Mouse (Mus musculus) spleen, adult 2 months (tissue): ENCODE data around the gene Tkt. TPM values are rescaled to one million over a fixed set of nuclear protein-coding genes. Genes with fewer than 3 reads are reported as not detected.

Source experiments
- DNase-seq, 2 experiments: peaks; one replicate each; pipeline versions ENCODE4 v3.0.0 to v3.0.0-alpha.2; 2012 to 2021; ENCODE audit warnings: low spot score in 2 of 2, low read depth in 1 of 2
- H3K27ac ChIP-seq: fragments of 200-500 bp; 2 replicates; pipeline ENCODE4 v1.5.1; 2012; ENCODE audit warnings: low read length, inconsistent platforms; ENCODE audit not compliant: insufficient read depth
- H3K27me3 ChIP-seq: fragments of 200-500 bp; 2 replicates; pipeline ENCODE4 v1.6.1; 2012; ENCODE audit warnings: mild to moderate bottlenecking, moderate library complexity, low read length, inconsistent platforms; ENCODE audit not compliant: control insufficient read depth, insufficient read depth
- H3K36me3 ChIP-seq: fragments of 200-500 bp; 2 replicates; pipeline ENCODE4 v1.6.1; 2012; ENCODE audit warnings: mild to moderate bottlenecking, low read length, inconsistent platforms; ENCODE audit not compliant: control insufficient read depth, insufficient read depth
- H3K4me1 ChIP-seq: fragments of 200-500 bp; 2 replicates; pipeline ENCODE4 v1.6.1; 2011; ENCODE audit warnings: inconsistent platforms; ENCODE audit not compliant: control insufficient read depth, insufficient read depth, insufficient read length
- H3K4me3 ChIP-seq: fragments of 200-500 bp; 2 replicates; pipeline ENCODE4 v1.5.1; 2011; ENCODE audit warnings: mild to moderate bottlenecking, inconsistent platforms; ENCODE audit not compliant: insufficient read depth, insufficient read length; ENCODE audit errors: extremely low read depth
- CTCF ChIP-seq: fragments of 200-500 bp; IDR thresholded peaks from 2 replicates; pipeline ENCODE4 v1.5.1; 2011; ENCODE audit warnings: mild to moderate bottlenecking, inconsistent platforms; ENCODE audit not compliant: insufficient read depth, insufficient read length, insufficient replicate concordance; ENCODE audit errors: extremely low read depth
- POLR2A ChIP-seq: fragments of 200-500 bp; IDR thresholded peaks from 2 replicates; pipeline ENCODE4 v1.6.1; 2011; ENCODE audit warnings: low read depth, low read length, inconsistent platforms
- WGBS: fragments of 180-500 bp; shearing (Covaris S2); methylation state at CpG from one replicate; pipeline ENCODE4 v1.1.7; 2018; 5-methylcytosine and 5-hydroxymethylcytosine counted together
- polyA plus RNA-seq: library from polyadenylated mRNA; depleted of rRNA; stranded (reverse); fragments of >200 nt; gene quantifications from 2 replicates; pipeline ENCODE4 v1.2.3, GENCODE M21; 2012

Gene Tkt
- polyA plus RNA-seq, 1 experiment, result 149 TPM

- peaks cover 30% of the 10 kb centered on the region; the same call in 1 of the 2 replicates for H3K4me1 ChIP-seq
- peaks cover 39% of the 10 kb centered on the region for H3K36me3 ChIP-seq
- 75% methylated on average over 2 of the region's 2 CpGs for WGBS
- TF ChIP-seq CTCF (no peak), POLR2A (no peak)
- H3K27ac ChIP-seq, result peak overlapping the region; percentile 74
- H3K27me3 ChIP-seq, result no peaks in the 10 kb centered on the region
- no peak overlapping the region for H3K4me3 ChIP-seq
- no peak for DNase-seq
Observed at GRCm38 (mm10) chr14:30597142-30597541, 49.0 kb downstream of the Tkt start.

- WGBS, result 57% methylated on average over 5 of the region's 5 CpGs
- no peak for DNase-seq
- Histone ChIP-seq H3K27me3 (no peaks in the 10 kb centered on the region), H3K4me1 (peaks cover 42% of the 10 kb centered on the region), H3K27ac (peak overlapping the region; percentile 57), H3K4me3 (no peak overlapping the region), H3K36me3 (peaks cover 21% of the 10 kb centered on the region)
- TF ChIP-seq POLR2A, result no peak
- TF ChIP-seq CTCF, result no peak
Observed at GRCm38 (mm10) chr14:30606817-30607216, 58.7 kb downstream of the Tkt start.

- Histone ChIP-seq H3K36me3 (peaks cover 15% of the 10 kb centered on the region), H3K4me1 (peaks cover 51% of the 10 kb centered on the region), H3K4me3 (peak overlapping the region; percentile 6; the same call in 1 of the 2 replicates), H3K27me3 (no peaks in the 10 kb centered on the region), H3K27ac (peak overlapping the region; percentile 88)
- WGBS, result 26% methylated on average over 4 of the region's 4 CpGs
- DNase-seq, result peak; percentile 78 to 83
- TF ChIP-seq CTCF (no peak), POLR2A (no peak)
Observed at GRCm38 (mm10) chr14:30607696-30608095, 59.5 kb downstream of the Tkt start.

GRCm38 (mm10) chr14:30608176-30608575, 60.0 kb downstream of the Tkt start:
- Histone ChIP-seq H3K27me3 (no peaks in the 10 kb centered on the region), H3K27ac (peak overlapping the region; percentile 88), H3K4me3 (no peak overlapping the region; the same call in 1 of the 2 replicates), H3K4me1 (peaks cover 56% of the 10 kb centered on the region), H3K36me3 (peaks cover 14% of the 10 kb centered on the region)
- WGBS, result 51% methylated on average over 6 of the region's 6 CpGs
- DNase-seq, result peak; percentile 51 to 56
- TF ChIP-seq CTCF, result no peak
- TF ChIP-seq POLR2A, result no peak

- H3K4me1 ChIP-seq, result peaks cover 60% of the 10 kb centered on the region
- H3K4me3 ChIP-seq, result no peak overlapping the region
- 0 out of 2 replicates have a peak overlapping the region, but pooled peaks have one; percentile 88 for H3K27ac ChIP-seq
- TF ChIP-seq CTCF (no peak), POLR2A (no peak)
- no peaks in the 10 kb centered on the region for H3K27me3 ChIP-seq
- 84% methylated on average over 3 of the region's 3 CpGs for WGBS
- DNase-seq, result no peak
- H3K36me3 ChIP-seq, result peaks cover 11% of the 10 kb centered on the region
Observed at GRCm38 (mm10) chr14:30609499-30609898, 61.3 kb downstream of the Tkt start.

GRCm38 (mm10) chr14:30610304-30610703, 62.1 kb downstream of the Tkt start:
- H3K4me3 ChIP-seq, result no peak overlapping the region
- WGBS, result 90% methylated on average over 2 of the region's 2 CpGs
- no peak for DNase-seq
- H3K36me3 ChIP-seq, result peaks cover 9% of the 10 kb centered on the region
- TF ChIP-seq POLR2A, result no peak
- no peak for TF ChIP-seq CTCF
- no peaks in the 10 kb centered on the region for H3K27me3 ChIP-seq
- peaks cover 66% of the 10 kb centered on the region for H3K4me1 ChIP-seq
- H3K27ac ChIP-seq, result peak overlapping the region; percentile 39; the same call in 1 of the 2 replicates

- TF ChIP-seq CTCF (no peak), POLR2A (no peak)
- H3K27ac ChIP-seq, result 0 out of 2 replicates have a peak overlapping the region, but pooled peaks have one; percentile 1
- 82% methylated on average over 3 of the region's 3 CpGs for whole genome bisulfite sequencing
- H3K27me3 ChIP-seq, result no peaks in the 10 kb centered on the region
- DNase-seq, result no peak
- peaks cover 66% of the 10 kb centered on the region for H3K4me1 ChIP-seq
- H3K4me3 ChIP-seq, result no peak overlapping the region
- peaks cover 4% of the 10 kb centered on the region; the same call in 1 of the 2 replicates for H3K36me3 ChIP-seq
Observed at GRCm38 (mm10) chr14:30610940-30611339, 62.8 kb downstream of the Tkt start.

GRCm38 (mm10) chr14:30612523-30612922, 64.4 kb downstream of the Tkt start:
- H3K27ac ChIP-seq, result peak overlapping the region; percentile 73
- TF ChIP-seq POLR2A (no peak), CTCF (peak; percentile 98)

More at GRCm38 (mm10) chr14:30612523-30612922, 64.4 kb downstream of the Tkt start:
- Histone ChIP-seq H3K36me3 (peaks cover 3% of the 10 kb centered on the region; the same call in 1 of the 2 replicates), H3K27me3 (no peaks in the 10 kb centered on the region), H3K4me3 (no peak overlapping the region), H3K4me1 (peaks cover 55% of the 10 kb centered on the region; the same call in 1 of the 2 replicates)
- WGBS, result 14% methylated on average over 7 of the region's 7 CpGs
- peak in 1 of 2 experiments; percentile 82 for DNase-seq
